Mouse (Mus musculus): ENCODE results near the gene Mdm4. TPM values are rescaled to one million over a fixed set of nuclear protein-coding genes. Genes with fewer than 3 reads are reported as not detected.

The Mdm4 gene
- 51.9 TPM for polyA plus RNA-seq (2015; fragmentation: Illumina TruSeq; extraction: RNeasy Lipid Tissue Mini Kit (QIAGEN cat#74804); ENCODE audit: low read depth, low replicate concordance)

DNA sequence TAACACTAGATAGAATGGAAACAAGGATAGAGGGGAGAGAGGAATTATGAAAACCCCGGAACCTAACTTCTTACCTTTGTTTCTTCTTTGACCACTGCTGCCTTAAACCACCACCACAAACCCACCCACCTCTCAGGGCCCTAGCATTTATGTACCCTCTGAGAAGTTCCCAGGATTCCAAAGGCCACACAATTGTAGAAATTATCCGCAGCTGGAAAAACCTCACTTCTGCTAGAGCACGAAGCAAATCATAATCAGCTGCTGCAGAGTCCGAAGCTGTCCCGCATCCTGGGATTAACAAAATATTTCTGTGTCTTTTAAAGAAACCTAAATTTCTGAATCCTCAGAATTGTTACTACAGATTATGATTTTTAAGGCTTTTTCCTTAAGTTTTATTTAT, at the start of gene Mdm4:
TSS of gene Mdm4 (minus strand) at position 101 of the 400 bp plus-strand sequence.

DNA sequence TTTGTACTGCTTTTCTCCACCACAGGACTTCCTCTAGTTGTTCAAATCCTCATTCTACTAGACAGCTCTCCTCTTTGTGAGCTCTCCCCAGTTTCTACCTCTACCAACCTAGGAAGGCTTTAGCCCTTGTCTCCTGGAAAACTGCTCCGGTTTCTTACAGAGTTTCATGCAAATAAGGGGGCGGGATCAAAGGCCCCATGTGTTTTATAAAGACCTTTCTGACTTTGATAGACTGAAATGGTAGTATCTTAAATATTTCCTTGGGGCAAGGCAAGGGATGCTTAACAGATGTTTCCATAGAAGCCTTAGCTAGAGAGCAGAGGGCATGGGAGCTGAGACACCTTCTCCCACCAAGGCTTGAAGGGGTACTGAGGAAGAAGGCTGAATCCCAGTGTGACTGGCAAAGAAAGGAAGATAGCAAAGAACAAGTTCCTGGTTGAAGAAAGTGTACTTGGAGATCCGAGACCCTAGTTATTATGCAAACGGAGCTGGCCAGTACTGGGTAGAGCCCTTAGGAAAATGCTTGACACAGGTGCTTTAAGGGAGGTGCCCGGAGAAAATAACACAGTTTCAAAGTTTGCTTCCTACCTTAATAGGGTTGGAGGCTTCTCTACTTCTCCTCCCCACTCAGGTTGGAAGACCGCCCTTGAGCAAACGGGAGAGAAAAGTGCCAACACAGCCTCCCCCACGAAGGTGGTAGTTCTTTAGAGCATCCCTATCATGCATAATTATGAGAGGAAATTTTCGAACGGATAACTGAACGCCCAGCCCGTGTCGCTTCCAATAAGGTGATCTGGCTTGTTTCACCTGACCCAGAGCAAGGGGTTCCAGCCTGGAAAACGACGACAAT, 14.9 kb upstream of the Mdm4 start, which contains the start of gene Pik3c2b:
TSS of gene Pik3c2b (plus strand) at position 657 of the 850 bp plus-strand sequence.

Other genes starting within 250 kb of the Mdm4 start
- 67.2 TPM for gene Lrrn2, start 150.3 kb downstream of the Mdm4 start, polyA plus RNA-seq (2015; fragmentation: Illumina TruSeq; extraction: RNeasy Lipid Tissue Mini Kit (QIAGEN cat#74804); ENCODE audit: low read depth, low replicate concordance)
- gene Pik3c2b, start 15.1 kb upstream of the Mdm4 start, polyA plus RNA-seq (2015; fragmentation: Illumina TruSeq; extraction: RNeasy Lipid Tissue Mini Kit (QIAGEN cat#74804); ENCODE audit: low read depth, low replicate concordance): 8.2 TPM
- 30.4 TPM for gene Ppp1r15b, start 100.6 kb upstream of the Mdm4 start, polyA plus RNA-seq (2015; fragmentation: Illumina TruSeq; extraction: RNeasy Lipid Tissue Mini Kit (QIAGEN cat#74804); ENCODE audit: low read depth, low replicate concordance)
- 48.0 TPM for gene Plekha6, start 133.6 kb upstream of the Mdm4 start, polyA plus RNA-seq (2015; fragmentation: Illumina TruSeq; extraction: RNeasy Lipid Tissue Mini Kit (QIAGEN cat#74804); ENCODE audit: low read depth, low replicate concordance)